Mouse (Mus musculus) cerebellum, postnatal 10 days (tissue): ENCODE data around the gene Khdc4.
"Not testable (repeated sequence)": the region's sequence is repeated elsewhere in the genome, so short reads cannot be mapped to it uniquely, and the experiment has no call there.

Experiments
- DNase-seq, 2 experiments: peaks; one replicate each; pipeline ENCODE4 v3.0.0; 2021; ENCODE audit warnings: mixed read lengths in 2 of 2

The Khdc4 gene

DNA sequence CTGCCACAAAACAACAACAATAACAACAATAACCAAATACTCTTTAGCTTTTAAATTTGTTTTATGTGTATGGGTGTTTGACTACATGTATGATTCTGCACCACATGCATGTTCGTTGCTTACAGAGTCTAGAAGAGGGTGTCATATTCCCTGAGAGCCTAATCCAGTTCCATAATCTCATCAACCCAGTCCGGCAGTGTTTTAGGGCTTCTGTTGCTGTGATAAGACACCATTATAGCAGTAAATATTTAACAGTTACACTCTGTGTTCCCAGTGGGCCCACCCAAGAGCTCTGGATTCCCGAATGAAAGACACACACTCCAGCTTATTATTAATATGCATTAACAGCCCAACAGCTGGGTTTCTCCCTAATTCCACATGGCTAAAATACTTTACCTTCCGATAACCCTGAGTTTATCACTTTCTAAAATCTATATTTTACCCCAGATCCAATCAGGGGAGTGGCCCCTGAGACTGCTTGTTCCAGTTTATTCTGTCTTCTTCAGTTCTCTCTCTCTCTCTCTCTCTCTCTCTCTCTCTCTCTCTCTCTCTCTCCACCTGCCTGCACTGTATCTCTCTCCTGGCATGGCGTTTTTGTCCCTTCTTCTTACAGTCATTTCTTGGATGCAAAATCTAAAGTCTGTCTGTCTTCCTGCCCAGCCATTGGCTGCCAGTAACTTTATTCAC, 27.0 kb upstream of the Khdc4 start:
- no peak for DNase-seq

DNA sequence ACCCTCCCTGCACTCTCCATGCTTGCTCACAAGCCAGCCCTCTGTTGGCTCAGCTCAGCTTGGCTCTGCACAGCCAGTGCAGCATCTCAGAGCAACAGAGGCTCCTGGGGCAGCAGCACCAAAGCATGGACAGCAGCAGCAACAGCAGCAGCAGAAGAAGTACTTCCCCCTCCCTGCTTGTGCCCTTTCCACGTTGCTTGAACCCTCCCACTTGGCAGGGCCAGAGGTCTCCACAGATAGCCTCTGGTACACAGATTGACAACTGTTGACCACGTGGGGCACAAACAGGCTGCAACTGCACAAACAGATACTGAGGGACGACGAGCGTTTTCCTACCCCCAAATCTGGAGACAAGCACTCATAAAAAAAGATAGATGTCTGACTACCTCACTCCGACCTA, 25.8 kb upstream of the Khdc4 start:
- DNase-seq: no peak

DNA sequence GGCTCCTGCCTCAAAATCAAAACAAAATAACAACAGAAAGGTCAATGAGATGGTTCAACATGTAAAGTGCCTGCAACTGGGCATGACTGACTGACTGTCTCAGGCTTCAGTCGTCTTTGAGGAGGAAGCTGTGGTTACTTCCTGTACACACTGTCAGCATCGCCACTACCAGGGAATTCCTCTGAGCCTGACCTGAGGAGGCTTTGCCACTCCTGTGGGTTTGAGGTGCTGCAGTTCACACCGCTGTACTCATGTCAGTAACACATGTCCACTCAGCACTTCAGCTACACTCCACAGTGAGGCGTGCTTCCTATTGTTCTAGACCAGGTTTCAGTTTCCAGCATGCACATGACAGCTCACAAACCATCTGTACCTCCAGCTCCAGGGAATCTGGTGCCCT, 21.5 kb upstream of the Khdc4 start:
- DNase-seq: no peak

DNA sequence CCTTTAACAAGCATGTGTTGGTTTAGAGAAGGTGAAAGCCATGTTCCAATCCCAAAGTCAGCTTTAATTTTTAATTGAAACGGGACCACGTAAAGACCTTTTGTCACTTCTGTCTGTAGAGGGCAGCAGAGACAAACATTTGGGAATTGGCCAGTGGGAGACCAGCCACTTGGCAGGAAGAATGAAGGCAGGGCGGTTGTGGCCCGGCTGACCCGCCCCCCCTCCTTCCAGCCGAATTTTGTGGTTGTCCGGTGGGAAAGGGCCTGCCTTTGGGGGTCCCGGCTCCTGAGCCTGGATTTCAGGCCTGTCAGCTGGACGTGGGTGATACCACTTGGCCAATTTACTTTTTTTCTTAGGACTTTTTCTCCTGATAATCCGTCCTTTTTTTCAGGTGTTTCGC, 8.2 kb upstream of the Khdc4 start:
- DNase-seq: peak; percentile 90 to 94

DNA sequence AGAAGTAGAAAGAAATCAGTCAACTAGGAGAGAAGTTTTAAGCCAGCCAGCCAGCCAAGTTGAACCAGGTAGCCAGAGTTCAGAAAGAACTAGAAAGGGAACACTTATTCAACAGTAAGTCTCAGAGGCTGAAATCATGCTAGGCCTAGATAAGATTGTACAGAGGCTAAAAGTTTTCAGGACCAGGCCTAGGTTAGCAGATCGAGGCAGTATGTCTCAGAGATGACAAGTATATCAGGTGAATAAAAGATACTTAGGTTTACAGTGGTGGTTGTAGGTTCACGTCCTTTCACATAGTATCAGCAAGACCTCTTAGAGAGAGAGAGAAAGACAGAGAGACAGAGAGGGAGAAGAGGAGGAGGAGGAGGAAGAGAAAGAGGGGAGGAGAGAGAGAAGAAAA, 1.8 kb upstream of the Khdc4 start:
- DNase-seq: no peak

DNA sequence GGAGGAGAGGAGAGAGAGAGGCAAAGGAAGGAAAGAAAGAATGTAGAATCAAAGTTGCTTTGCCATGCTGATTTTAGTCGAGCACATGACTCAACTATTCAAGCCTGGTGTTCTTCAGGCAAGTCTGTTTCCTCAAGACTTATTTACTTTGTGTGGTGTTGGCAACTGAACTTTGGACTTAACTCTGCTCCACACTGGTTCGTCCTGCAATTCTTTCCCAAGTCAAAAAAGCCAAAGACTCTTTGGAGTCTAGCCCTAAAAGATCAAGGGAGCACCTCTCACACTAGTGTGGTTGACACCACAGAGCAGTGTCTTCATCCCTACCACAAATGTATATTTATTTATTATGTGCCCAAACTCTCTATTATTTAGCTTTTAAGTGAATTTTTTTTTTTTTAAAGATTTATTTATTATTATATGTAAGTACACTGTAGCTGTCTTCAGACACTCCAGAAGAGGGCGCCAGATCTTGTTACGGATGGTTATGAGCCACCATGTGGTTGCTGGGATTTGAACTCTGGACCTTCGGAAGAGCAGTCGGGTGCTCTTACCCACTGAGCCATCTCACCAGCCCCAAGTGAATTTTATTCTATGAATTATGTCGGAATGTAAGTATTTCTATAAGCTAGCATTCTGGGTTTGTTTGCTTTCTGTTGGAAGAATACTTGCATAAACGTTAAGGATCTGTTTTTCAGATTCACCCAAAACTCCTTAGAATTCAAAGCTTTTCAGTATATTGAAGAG, 1.2 kb upstream of the Khdc4 start:
- no peak for DNase-seq

DNA sequence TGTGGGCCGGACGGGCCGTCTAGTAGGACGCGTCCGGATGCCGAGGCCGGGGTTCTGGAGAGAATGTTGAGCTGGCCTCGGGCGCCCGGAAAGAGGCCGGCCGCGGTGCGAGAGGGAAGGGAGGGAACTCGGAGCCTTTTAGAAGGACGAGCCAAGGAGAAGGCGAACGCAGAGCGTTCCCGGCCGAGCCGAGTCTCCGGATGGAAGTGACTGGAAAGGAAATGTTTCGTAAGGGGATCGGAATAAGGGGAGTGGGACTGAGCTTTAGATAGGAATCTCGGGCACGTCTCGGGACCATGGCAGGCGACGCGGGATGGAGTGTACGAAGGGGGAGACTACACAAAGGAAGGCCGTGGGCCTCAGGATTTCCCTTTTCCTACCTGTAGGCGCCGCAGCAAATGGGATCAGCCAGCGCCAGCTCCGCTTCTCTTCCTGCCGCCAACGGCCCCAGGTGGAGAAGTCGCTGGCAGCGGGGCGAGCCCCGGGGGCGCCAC, 402 bp downstream of the Khdc4 start:
- DNase-seq: peak; percentile 76 to 77

DNA sequence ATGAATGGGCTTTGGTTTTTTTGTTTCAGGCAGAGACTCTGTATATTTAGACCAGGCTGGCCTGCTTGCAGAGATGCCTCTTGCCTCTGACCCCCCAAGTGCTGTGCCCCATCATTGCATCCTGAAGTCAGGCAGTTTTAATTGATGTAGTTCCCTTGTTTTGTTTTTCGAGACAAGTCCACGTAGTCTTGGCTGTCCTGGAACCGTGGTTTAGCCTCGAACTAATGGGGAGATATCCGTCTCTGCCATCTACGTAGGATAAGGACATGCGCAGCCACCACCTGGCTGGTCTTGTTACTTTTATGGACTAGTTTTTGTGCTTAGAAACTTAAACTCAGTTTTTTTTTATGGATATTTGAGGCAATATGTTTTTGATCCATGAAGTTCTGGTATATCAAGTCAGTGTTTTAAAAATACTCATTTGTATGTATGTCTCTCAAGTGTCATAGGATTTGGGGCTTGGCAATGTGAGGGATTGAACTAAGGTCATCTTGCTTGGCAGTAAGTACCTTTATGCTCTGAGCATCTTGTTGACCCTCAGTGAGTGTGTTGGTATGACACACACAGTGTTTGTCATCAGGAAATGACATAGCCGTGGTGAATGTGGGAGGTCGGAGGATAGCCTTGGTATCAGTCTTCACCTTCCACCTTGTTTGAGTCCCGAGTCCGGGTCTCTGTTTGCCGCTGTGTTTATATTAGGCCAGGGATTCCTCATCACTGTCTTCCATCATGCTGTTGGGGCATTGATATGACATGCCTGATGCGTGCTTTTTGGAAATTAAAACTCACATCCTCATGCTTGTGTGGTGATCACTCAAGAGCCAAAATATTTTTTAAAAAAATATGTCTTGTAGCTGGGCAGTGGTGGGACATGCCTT, 1.4 kb downstream of the Khdc4 start:
- DNase-seq: no peak

DNA sequence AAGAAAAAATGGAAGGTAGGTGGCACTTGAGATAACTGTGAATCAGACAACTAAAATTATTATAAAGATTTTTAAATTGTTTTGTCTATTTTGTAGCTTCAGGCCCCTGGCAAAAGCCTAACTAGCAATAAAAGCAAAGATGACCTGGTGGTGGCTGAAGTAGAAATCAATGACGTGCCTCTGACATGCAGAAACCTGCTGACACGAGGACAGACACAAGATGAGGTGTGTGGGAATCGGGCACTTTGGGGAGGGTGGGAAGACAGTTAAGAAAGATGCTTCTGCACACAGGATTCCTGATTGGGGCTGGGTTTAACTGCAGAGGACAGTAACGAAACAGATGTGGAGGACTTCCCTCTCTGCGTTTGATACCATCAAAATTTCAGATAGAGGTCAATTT, 3.5 kb downstream of the Khdc4 start:
- DNase-seq: no peak

DNA sequence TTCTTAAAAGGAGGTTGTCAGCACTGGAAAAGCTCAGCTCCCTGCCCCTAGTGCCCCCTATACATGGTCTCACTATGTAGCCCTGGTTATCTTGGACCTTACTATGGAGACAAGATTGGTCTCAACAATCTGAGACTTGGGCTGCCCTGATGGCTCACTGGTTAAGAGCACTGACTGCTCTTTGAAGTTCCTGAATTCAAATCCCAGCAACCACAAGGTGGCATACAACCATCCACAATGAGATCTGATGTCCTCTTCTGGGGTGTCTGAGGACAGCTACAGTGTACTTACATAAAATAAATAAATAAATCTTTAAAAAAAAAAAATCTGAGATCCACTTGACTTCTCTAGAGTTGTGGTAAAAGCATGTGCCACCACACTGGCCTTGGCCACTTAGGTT, 9.9 kb downstream of the Khdc4 start:
- no peak for DNase-seq

DNA sequence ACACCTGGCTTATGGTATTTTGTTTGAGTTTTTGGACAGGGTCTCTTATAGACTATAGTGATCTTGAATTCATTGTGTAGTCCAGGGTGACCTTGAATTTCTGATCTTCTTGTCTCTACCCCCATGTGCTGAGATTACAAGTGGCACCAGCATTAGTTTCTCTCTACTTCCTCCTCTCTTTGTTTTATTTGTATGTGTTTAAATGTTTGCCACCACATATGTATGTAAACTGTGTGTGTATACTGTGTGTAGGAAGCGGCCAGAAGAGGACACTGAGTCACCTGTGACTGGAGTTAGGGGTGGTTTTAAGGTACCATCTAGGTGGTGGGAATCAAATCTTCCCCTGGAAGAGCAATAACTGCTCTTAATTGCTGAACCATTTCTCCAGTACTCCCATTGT, 12.4 kb downstream of the Khdc4 start:
- DNase-seq: no peak

DNA sequence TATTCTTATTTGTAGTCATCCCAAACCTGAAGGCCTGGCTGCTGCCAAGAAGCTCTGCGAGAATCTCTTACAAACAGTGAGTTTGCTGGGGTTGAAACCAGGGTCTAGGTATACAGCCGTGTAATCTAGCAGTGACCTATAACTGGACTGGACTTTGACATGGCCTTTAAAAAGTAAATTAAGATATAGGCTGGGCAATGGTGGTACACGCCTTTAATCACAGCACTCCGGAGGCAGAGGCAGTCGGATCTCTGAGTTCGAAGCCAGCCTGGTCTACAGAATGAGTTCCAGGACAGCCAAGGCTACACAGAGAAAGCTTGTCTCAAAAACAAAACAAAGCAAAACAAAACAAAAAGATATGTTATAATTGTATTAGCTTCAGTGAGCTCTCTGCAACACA, 13.2 kb downstream of the Khdc4 start:
- DNase-seq: no peak

DNA sequence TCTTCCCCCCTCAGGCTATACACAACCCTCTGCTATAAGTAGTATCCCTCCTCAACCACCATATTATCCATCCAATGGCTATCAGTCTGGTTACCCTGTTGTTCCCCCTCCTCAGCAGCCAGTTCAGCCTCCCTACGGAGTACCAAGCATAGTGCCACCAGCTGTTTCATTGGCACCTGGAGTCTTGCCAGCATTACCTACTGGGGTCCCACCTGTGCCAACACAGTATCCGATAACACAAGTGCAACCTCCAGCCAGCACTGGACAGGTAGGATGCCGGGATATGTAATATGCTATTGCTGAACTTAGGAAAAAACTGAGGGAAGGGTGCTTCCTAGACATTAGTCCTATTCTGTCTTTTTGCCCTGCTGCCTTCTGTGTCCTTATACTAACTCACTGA, 14.6 kb downstream of the Khdc4 start:
- DNase-seq: no peak

DNA sequence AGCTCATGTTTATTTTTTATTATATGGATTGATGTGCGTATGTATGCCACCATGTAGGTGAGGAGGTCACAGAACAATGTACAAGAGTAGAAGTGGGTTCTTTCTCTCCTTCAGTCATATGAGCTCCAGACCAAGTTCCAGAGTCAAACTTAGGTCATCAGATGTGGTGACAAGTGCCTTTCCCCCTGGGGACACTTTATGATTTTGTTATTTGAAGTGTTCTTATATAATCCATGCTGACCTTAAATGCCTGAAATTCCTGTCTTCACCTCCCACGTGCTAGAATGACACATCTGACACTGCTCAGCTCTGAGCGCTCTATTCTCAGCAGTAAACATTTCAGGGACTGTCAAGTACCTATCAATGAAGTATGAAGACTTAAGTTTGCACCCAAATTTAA, 15.6 kb downstream of the Khdc4 start:
- DNase-seq: no peak

DNA sequence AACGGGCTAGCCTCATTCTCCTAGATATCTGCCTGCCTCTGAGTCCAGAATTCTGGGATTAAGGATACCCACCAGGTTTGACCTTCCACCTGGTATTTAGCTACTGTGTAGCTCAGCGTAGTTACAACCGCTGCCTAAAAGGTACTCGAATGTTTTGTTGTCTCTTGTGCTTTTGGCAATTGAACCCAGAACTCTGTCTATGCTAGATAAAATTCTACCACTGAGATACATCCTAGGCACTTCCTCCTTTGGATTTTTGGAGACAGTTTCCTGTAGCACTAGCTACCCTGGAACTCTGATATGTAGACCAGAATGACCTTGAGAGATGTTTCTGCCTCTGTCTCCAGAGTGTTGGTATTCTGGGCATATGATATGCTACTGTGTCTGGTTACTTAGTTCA, 28.1 kb downstream of the Khdc4 start:
- DNase-seq: no peak

DNA sequence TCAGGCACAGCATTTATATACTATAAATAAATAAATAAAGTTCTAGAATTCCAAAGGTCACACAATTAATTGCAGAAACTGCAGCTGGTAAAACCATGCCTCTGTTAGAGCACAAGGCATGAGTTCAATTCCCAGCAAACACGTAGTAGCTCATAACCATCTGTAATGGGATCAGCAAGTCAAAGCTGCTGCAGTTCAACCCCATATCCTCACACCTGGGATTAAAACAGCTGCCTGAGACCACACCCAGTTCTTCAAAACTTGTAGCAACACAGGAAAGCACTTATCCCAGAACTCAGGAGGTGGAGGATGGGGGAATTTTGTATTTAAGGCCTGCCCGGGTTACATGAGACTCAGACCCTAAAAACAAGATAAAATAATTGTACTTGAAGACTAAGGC, 29.1 kb downstream of the Khdc4 start:
- DNase-seq: no peak

DNA sequence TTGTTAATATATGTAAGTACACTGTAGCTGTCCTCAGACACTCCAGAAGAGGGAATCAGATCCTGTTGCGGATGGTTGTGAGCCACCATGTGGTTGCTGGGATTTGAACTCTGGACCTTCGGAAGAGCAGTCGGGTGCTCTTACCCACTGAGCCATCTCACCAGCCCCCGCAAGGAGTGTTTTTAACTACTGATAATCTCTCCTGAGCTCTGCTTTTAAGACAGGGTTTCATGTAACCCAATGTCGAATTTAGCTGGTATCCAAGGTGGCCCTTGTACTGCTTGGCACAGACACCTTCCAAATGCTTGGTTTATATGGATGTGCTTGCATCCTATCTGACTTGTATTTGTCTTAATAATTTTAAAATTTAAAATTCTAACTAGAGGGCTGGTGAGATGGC, 30.1 kb downstream of the Khdc4 start:
- not testable (repeated sequence) for DNase-seq

DNA sequence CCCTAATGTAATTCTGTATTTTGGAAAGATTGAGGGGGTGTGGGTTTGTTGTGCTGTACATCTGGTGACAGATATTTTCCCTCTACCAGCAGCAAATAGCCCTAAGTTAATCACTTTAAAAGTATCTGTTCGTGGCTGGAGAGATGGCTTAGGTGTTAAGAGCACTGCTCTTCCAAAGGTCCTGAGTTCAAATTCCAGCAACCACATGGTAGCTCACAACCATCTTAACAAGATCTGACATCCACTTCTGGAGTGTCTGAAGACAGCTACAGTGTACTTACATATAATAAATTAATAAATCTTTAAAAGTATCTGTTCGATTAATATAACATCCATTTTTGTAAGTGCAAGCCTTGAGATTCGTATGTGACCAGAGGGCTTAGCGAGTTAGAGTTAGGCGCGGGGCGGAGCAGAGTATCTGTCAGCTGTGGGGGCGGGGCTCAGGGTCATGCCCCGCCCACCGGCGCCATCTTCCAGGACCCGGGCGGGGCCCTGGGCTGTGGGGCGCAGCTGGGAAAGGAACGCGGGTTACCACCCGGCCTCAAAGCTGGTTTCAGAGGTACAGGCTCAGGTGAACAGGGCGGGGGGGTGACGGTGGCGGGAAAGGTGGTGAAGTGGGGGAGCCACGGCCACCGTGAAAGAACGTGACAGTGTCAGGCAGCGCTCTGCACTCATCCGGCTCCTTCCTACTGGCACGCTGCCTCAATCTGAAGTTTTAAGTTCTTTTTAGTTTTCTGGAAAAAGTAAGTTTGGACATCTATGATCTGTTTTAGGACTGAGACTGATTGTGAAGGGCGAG, 31.0 kb downstream of the Khdc4 start, which contains the start of gene Rit1:
Rit1 (plus strand) TSS at position 440 of the 799 bp plus-strand sequence.
- DNase-seq: peak; percentile 93 to 94

DNA sequence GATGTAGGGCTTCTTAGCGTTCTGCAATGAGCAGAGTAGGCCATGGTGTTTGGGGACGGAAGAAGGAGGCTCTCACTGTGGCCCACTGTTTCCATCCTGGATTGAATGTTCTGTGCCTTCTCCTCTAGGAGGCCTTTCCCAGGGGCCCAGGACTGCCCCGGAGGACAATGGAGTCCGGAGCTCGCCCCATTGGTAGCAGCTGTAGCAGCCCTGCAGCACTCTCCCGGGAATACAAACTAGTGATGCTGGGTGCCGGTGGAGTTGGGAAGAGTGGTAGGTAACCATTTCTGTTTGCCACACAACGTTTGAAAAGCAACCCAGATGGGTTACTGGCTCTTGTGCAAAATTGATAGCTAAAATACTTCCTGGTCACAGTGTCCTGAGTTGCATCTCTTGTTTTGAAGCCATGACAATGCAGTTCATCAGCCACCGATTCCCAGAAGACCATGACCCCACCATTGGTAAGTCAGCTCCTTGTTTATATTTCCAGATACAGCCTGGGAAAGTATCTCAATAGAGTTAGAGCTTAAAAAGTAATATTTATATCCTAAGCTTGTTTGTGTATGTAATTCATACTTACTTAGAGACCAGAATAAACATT, 31.7 kb downstream of the Khdc4 start:
- peak in 1 of 2 experiments; percentile 34 for DNase-seq

DNA sequence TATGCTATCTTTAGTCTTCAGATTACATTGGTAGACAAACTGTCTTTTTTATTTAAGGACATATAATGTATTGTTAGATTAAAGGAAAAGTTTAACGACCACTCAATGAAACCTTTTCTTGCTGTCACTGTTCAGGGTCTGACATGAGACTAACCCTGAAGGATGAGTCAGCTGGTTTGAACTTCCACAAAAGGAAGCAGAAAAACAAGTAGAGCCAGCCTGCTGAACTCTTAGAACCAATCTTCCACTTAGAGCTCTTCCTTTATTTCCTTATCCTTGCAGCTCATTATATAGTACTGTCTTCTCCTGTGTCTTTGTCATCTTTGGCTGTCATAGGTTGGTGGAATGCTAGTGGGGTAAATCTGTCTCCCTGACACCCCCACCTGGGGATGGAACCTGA, 32.2 kb downstream of the Khdc4 start:
- no peak for DNase-seq

DNA sequence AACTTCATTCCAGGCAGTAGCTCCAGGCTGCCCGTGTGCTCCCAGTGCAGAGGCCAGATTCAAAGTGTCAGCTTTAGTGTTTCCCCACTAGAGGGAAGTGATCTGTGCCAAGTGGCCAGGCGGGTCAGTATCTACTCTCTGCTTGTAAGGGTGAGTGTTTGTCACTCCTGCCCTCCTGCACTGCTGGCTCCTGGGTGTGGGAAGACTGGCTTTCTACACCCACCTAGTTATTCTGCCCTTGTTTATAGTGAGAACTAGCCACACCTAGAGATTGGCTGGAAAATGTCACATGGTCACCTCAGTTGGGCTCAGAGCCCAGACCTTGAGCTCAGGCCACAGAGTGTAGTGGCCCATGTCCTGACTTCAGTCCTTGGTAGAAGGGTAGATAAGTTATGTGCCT, 33.5 kb downstream of the Khdc4 start:
- peak; percentile 45 to 55 for DNase-seq

DNA sequence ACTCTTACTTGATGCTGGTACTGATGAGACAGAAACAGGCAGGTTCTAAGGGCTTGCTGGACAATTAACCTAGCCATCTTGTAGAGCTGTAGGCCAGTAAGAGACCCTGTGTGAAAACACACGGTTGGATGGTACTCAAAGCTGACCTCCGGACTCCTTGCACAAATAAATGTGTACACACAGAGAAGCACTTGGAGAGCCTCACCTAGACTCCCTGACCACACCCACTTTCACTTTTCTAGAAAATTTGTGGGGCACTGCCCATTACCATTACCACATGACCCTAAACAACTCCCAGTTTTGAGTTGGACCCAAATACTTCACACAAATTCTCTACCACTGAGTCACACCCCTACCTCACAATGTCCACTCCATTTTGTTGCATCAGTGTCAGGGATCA, 51.0 kb downstream of the Khdc4 start:
- no peak for DNase-seq
